Mouse (Mus musculus) liver, embryonic 11.5 days (tissue): ENCODE results near the gene Kif2a. TPM values are rescaled to one million over a fixed set of nuclear protein-coding genes. Genes with fewer than 3 reads are reported as not detected.
A peak's percentile ranks its signal among the peaks of the same experiment; 100 is the strongest.
"Not testable (repeated sequence)": the region's sequence is repeated elsewhere in the genome, so short reads cannot be mapped to it uniquely, and the experiment has no call there.

Experiments used
- ATAC-seq: fragments of 200-750 bp; cut with Nextera tagmentation; replicated peaks from 2 replicates; pipeline ENCODE4 v1.8.0; 2017; ENCODE audit warnings: moderate number of reproducible peaks, mild to moderate bottlenecking, moderate TSS enrichment, moderate library complexity; ENCODE audit not compliant: low FRiP score
- DNase-seq: peaks from one replicate; pipeline ENCODE4 v3.0.0-alpha.2; 2017; ENCODE audit warnings: low spot score
- H3K27ac ChIP-seq: fragments of 300-500 bp; sonication (generic); 2 replicates; pipeline ENCODE4 v1.5.1; 2014; ENCODE audit warnings: mild to moderate bottlenecking, low read depth, low read length, control low read depth
- H3K27me3 ChIP-seq: fragments of 300-500 bp; sonication (generic); replicated peaks from 2 replicates; pipeline ENCODE4 v1.6.1; 2014; ENCODE audit warnings: low read length, mixed read lengths; ENCODE audit not compliant: control insufficient read depth, insufficient read depth
- H3K36me3 ChIP-seq: fragments of 300-500 bp; sonication (generic); 2 replicates; pipeline ENCODE4 v1.6.1; 2014; ENCODE audit warnings: mild to moderate bottlenecking, low read length, moderate library complexity, mixed read lengths; ENCODE audit not compliant: control insufficient read depth, insufficient read depth
- H3K4me1 ChIP-seq: fragments of 300-500 bp; sonication (generic); replicated peaks from 2 replicates; pipeline ENCODE4 v1.6.1; 2014; ENCODE audit warnings: low read length, mixed read lengths; ENCODE audit not compliant: control insufficient read depth, insufficient read depth
- H3K4me2 ChIP-seq: fragments of 300-500 bp; sonication (generic); 2 replicates; pipeline ENCODE4 v1.6.1; 2014; ENCODE audit warnings: mild to moderate bottlenecking, control low read depth, moderate library complexity
- H3K4me3 ChIP-seq: fragments of 300-500 bp; sonication (generic); 2 replicates; pipeline ENCODE4 v1.5.1; 2014; ENCODE audit warnings: low read depth, low read length, control low read depth
- H3K9ac ChIP-seq: fragments of 300-500 bp; sonication (generic); 2 replicates; pipeline ENCODE4 v1.6.1; 2014; ENCODE audit warnings: low read depth, low read length, control low read depth
- H3K9me3 ChIP-seq: fragments of 300-500 bp; sonication (generic); 2 replicates; pipeline ENCODE4 v1.6.1; 2016; ENCODE audit warnings: low read length, inconsistent platforms, mixed read lengths; ENCODE audit not compliant: control insufficient read depth
- WGBS: fragments of 180-500 bp; shearing (Covaris S2); extraction: QIAGEN DNeasy Blood & Tissue Kit; methylation state at CpG from one replicate; pipeline ENCODE4 v1.1.7; 2014; 5-methylcytosine and 5-hydroxymethylcytosine counted together
- polyA plus RNA-seq: library from polyadenylated mRNA; unstranded; fragments of >200 nt; fragmentation: Nextera tagmentation; extraction: Ambion mirVana; gene quantifications from 2 replicates; pipeline ENCODE4 v1.2.1, GENCODE M21; 2014

Kif2a gene
- polyA plus RNA-seq, 1 experiment from 2014 or later: 22.0 TPM

DNA sequence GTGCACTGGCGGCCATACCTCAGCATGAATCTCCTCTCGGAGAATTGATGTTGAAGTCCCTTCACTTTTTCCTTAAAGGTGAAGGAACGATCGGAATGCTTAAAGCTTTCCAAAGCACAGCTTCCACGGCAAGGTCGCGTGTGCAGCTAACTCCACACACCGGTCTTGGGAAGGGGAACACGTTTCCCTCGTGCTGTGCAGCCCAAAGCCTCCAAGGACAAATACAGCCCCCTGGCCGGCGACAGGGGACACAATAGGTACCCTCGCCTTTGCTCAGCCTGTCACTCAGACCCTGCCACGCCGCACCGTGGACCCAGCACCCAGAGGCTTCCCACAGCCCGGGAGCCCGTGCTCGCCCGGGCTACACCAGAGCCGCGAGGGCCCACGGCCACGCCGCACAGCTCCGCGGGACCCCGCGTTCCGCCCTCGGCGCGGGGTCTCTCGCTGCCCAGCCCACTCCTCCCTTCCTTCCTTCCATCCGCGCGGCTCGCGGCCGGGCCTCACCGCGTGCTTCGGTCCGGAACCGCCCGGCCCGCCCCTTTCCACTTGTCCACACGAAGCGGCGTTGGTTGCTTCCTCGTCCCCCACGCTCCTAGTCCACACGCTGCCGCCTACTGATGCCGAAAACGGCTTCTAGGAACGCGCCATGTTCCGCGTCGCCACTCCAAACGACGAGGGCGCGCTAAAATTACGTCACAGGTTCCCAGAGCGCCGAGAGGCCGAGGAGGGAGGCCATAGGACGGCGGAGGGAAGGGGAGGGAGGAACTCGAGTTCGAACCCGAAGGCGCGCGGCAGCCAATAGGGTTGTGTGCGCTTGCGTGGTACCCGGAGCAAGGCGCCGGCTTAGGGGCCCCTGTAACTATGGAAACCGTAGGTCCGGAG lies 85.4 kb downstream of the Kif2a start, which contains the start of gene Ipo11:
Gene Ipo11, minus strand, starts transcription at position 703 of the 882 bp plus-strand sequence.
- peak; percentile 92 for DNase-seq

DNA sequence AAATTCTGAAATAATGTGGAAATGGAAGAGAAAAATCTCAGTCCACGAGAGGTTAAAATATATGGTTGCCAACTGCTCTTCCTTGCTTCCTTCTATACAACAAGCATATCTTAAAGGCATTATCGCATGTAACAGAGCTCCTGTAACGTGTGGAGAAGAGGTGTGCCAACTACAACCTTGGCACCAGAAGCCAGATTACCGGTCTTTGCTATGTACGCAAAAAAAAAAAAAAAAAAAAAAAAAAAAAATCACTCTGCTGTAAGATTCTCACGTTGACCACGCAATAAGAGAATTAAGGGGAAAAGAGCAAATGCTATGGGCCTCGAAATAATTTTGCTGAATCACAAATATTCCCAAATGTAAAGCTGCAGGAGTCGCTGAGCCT lies 86.1 kb downstream of the Kif2a start:
- Histone ChIP-seq H3K27me3 (no peaks in the 10 kb centered on the region), H3K36me3 (no peaks in the 10 kb centered on the region), H3K4me1 (peaks cover 10% of the 10 kb centered on the region; the same call in 1 of the 2 replicates), H3K9ac (peak overlapping the region; percentile 90), H3K27ac (peak overlapping the region; percentile 82), H3K4me3 (peak overlapping the region; percentile 95), H3K9me3 (no peaks in the 10 kb centered on the region), H3K4me2 (peak overlapping the region; percentile 70)
- DNase-seq (no peak), ATAC-seq (no peak)
- 5% methylated on average over 9 of the region's 9 CpGs for WGBS

More for the DNA sequence above, 85.4 kb downstream of the Kif2a start, which contains the start of gene Ipo11:
- H3K27me3 ChIP-seq: no peaks in the 10 kb centered on the region
- H3K9ac ChIP-seq: peak within 1 kb of the TSS; percentile 90
- peaks cover 10% of the 10 kb centered on the region; the same call in 1 of the 2 replicates for H3K4me1 ChIP-seq
- H3K4me2 ChIP-seq: peak within 1 kb of the TSS; percentile 70
- no peaks in the 10 kb centered on the region for H3K36me3 ChIP-seq
- H3K9me3 ChIP-seq: no peaks in the 10 kb centered on the region
- ATAC-seq: peak; percentile 98
- peak within 1 kb of the TSS; percentile 82 for H3K27ac ChIP-seq
- peak within 1 kb of the TSS; percentile 95 for H3K4me3 ChIP-seq
- under 1% methylated on average over 84 of the region's 84 CpGs for WGBS

DNA sequence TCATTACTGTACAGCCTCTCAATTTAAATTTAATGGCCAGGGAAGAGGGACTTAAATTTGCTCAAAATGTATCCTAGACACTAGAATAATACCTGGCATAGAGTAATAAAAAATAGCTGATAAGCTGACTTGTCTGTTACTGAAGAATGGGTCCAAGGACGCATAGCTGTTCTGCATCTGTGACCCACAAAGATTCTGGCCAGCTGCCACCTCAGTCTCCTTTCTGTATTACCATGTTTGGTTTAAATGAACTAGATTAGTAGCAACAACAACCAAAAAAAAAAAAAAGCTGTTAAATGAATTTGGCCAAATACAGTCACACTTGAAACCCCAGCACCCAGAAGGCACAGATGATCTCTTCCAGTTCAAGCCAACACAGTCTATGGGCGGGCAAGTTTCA lies 92.7 kb downstream of the Kif2a start:
- DNase-seq (no peak), ATAC-seq (no peak)
- Histone ChIP-seq H3K27me3 (no peaks in the 10 kb centered on the region), H3K4me3 (no peak overlapping the region), H3K36me3 (peaks cover 12% of the 10 kb centered on the region), H3K9me3 (0 out of 2 replicates have a peak, but pooled peaks cover 6% of the 10 kb centered on the region), H3K4me2 (no peak overlapping the region), H3K4me1 (0 out of 2 replicates have a peak, but pooled peaks cover 2% of the 10 kb centered on the region), H3K9ac (no peak overlapping the region), H3K27ac (no peak overlapping the region)
- 89% methylated on average over 2 of the region's 2 CpGs for WGBS

DNA sequence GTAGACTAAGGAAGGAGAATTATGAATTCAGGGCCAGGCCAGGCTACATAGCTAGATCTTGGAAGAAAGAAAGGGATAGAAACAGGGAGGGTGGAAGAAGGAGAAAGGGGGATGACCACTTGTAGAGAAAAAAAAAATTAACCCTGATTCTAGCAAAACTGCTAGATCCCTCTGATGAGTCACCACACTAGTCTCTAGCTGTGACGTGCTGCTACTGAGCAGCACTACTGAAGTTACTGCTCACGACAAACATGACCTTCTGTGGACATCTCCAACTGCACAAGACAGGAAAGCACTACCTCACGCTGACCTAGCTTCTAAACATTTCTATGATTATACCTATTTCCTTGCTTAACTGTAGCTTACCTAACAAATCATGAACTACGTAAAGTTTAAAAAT lies 93.6 kb downstream of the Kif2a start:
- Histone ChIP-seq H3K4me2 (no peak overlapping the region), H3K4me1 (0 out of 2 replicates have a peak, but pooled peaks cover 2% of the 10 kb centered on the region), H3K27ac (no peak overlapping the region), H3K9ac (no peak overlapping the region), H3K36me3 (peaks cover 12% of the 10 kb centered on the region), H3K4me3 (no peak overlapping the region), H3K27me3 (no peaks in the 10 kb centered on the region), H3K9me3 (0 out of 2 replicates have a peak, but pooled peaks cover 6% of the 10 kb centered on the region)
- 90% methylated on average over 4 of the region's 4 CpGs for WGBS
- ATAC-seq (no peak), DNase-seq (no peak)

DNA sequence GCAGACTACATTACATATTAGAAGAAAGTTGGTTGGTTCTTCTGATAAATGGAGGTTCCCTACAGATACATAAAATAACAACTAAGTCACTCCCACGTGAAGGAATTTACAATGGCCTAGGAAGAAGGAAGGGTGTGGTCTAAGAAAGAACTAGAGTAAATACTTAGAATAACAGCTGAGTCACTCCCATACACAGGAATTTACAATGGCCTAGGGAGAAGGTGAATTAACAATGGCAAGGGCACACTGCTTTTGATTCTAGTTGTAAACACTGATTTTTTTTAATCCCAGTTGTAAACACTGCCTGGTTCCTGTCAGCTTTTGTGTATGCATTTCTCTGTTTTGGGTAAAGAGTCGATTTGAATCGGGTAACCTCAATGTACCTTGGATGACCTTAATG lies 96.0 kb downstream of the Kif2a start:
- not testable (repeated sequence) for H3K27me3 ChIP-seq, H3K4me2 ChIP-seq, DNase-seq, ATAC-seq, H3K9me3 ChIP-seq, H3K4me1 ChIP-seq, H3K27ac ChIP-seq, H3K4me3 ChIP-seq, H3K9ac ChIP-seq
- 92% methylated on average over 3 of the region's 3 CpGs for WGBS
- peaks cover 15% of the 10 kb centered on the region for H3K36me3 ChIP-seq

DNA sequence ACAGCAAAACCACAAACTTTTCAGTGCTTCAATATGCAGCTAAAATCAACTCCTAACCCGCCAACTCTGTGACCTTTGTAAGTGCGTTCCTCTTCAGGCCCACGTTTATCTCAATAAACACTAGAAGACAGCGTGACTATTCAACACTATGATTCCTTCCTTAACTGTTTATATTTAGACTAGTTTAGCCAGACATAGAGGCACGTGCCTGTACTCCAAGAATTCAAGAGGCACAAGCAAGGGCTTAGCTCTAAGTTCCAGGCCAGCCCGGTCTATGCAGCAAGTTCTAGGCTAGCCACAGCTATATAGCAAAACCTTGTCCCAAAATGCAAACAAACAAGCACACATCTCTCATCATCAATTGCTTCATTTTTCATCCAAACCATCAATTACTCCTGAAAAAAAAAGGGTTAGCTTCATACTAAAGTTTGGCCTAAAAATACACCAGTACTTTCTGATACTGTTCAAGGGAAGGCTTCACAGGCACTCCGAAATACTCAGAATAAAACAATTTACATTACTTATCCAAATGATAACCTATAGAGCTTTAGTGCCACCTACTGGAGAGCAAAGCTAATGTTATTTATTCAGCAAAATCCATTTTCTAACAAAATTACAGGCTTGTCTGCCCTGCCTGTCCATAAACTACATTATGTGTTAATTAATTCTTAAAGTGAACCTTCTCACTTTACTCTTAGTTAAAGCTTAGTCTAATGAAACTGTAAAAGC lies 103.4 kb downstream of the Kif2a start:
- Histone ChIP-seq H3K9me3 (no peaks in the 10 kb centered on the region), H3K36me3 (peaks cover 7% of the 10 kb centered on the region), H3K4me2 (no peak overlapping the region), H3K27me3 (no peaks in the 10 kb centered on the region), H3K4me1 (peaks cover 4% of the 10 kb centered on the region; the same call in 1 of the 2 replicates), H3K27ac (no peak overlapping the region), H3K9ac (no peak overlapping the region), H3K4me3 (no peak overlapping the region)
- ATAC-seq: no peak
- DNase-seq: no peak
- 80% methylated on average over 7 of the region's 7 CpGs for WGBS

DNA sequence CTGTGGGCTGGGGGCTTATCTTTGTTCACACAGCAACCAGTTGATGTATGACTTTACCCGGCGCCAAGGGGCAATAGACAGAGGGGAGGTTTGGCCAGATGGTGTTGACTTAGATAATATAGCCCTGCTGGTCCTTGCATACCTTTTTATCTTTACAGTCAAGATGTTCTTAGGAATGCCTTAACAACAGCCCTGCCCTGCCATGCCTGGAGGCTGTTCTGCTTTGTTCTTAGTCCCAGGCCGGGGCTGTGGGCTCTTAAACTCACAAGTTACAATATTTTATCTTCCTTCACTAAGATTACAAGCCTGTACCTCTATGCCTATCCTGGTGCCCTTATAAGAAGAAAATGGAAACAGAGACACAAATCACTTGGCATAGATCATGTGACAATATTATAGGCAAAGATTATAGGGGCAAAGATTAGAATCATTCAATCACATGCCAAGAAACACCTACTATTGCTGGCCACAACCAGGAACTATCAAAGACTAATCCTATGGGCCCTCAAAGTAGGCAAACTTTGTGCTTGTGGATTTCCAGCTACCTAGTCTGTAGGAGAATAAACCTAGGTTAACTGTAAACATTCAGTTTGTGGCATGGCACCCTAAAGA lies 108.7 kb downstream of the Kif2a start:
- Histone ChIP-seq H3K36me3 (peaks cover 17% of the 10 kb centered on the region), H3K27ac (peak overlapping the region; percentile 66), H3K4me1 (peaks cover 4% of the 10 kb centered on the region; the same call in 1 of the 2 replicates), H3K4me3 (no peak overlapping the region), H3K27me3 (no peaks in the 10 kb centered on the region), H3K4me2 (no peak overlapping the region), H3K9ac (no peak overlapping the region), H3K9me3 (no peaks in the 10 kb centered on the region)
- 21% methylated on average over 3 of the region's 3 CpGs for WGBS
- ATAC-seq: peak; percentile 78
- no peak for DNase-seq

DNA sequence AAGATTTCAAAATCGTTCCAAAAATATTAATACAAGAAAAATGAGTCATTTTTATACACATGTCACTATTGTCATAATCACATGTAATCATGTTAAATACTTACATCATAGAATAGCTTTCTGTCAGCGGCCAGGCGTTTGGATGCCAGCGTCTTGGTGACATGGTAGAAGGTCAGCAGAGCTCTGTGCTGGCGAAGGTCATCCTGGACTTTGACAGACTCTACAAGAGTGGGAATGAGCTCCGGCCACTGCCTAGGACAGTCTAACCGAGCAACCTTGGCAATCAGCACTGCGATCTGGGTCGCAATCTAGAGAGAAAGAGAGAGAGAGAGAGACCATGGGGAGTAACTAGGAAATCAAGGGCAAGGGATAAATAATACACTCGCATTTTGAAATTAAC lies 111.8 kb downstream of the Kif2a start:
- no peak for DNase-seq
- no peaks in the 10 kb centered on the region for H3K9me3 ChIP-seq
- peaks cover 4% of the 10 kb centered on the region; the same call in 1 of the 2 replicates for H3K4me1 ChIP-seq
- ATAC-seq: no peak
- no peak overlapping the region for H3K4me2 ChIP-seq
- no peak overlapping the region for H3K27ac ChIP-seq
- H3K36me3 ChIP-seq: peaks cover 20% of the 10 kb centered on the region
- H3K9ac ChIP-seq: no peak overlapping the region
- WGBS: 94% methylated on average over 10 of the region's 10 CpGs
- no peak overlapping the region for H3K4me3 ChIP-seq
- H3K27me3 ChIP-seq: no peaks in the 10 kb centered on the region
